10 mouse cellular contexts compared by ENCODE assay signal in the genomic region with DNA sequence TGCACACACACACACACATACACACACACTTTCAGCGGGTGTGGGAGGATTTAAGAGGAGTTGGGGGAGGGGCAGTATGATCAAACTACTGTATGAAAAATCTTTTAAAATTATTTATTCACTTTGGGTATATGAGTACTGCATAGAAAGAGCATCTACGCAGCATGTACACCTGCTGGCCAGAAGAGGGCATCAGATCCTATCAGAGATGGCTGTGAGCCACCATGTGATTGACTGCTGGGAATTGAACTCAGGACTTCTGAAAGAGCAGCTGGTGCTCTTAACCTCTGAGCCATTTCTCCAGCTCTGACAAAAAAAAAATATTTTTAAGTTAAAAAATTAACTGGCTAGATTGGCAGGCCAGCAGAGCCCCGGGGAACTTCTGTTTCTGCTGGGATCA. TPM values are rescaled to one million over a fixed set of nuclear protein-coding genes. Genes with fewer than 3 reads are reported as not detected.
DNase-seq lines count a peak whose midpoint lies in the region; ATAC-seq and TF ChIP-seq lines count a peak whose summit lies in the region.
"Had no signal": no experiment of that assay in that cellular context is flagged by ENCODE, and none has a peak within 500 bp of the region (broad histone marks: within the 10 kb centered on the region; RNA-seq: fewer than 3 reads in every experiment).

No protein-coding gene starts in this region.

- DNase-seq in CD4-positive, CD25-positive, alpha-beta regulatory T cell, adult 2 months (ENCODE audit: low read depth, low spot score): peak; percentile 55
- DNase-seq in layer of hippocampus, adult 2 months (ENCODE audit: low spot score in 2 of 2): no peak
- no peak for DNase-seq in layer of hippocampus, adult 8-10 months (ENCODE audit: low spot score in 2 of 2)
- DNase-seq in cerebellum, adult 9-10 months: peak; percentile 71
- no peak for DNase-seq in ovary, postnatal 14 days (ENCODE audit: low spot score)
- DNase-seq in heart, embryonic 10.5 days (ENCODE audit: low spot score): no peak
- DNase-seq: layer of hippocampus, postnatal 36 days had no signal

- H3K36me3 ChIP-seq in heart, embryonic 10.5 days: no peaks in the 10 kb centered on the region

- ATAC-seq in CD4-positive, CD25-positive, alpha-beta regulatory T cell, adult 4 months: no peak
- peak; percentile 63 for ATAC-seq in megakaryocyte progenitor cell, adult 5-6 weeks (replicated peaks; ENCODE audit: poor library complexity)

- 58% methylated on average over 3 of the region's 3 CpGs for WGBS in heart, embryonic 10.5 days

- peaks cover 47% of the 10 kb centered on the region for H3K27me3 ChIP-seq in heart, embryonic 10.5 days (ENCODE audit: insufficient read depth, poor library complexity, severe bottlenecking)

- no peaks in the 10 kb centered on the region for H3K9me3 ChIP-seq in heart, embryonic 10.5 days

- no peak overlapping the region for H3K4me3 ChIP-seq in layer of hippocampus, adult 2 months
- H3K4me3 ChIP-seq in heart, embryonic 10.5 days: no peak overlapping the region
- H3K4me3 ChIP-seq: erythroblast, embryonic 14.5 days had no signal

- H3K27ac ChIP-seq in layer of hippocampus, adult 2 months: no peak overlapping the region
- H3K27ac ChIP-seq in heart, embryonic 10.5 days: no peak overlapping the region

- peak; percentile 80 for TF ChIP-seq CTCF in layer of hippocampus, adult 2 months (conservative IDR thresholded peaks at IDR 0.05)

- H3K4me1 ChIP-seq in heart, embryonic 10.5 days: peaks cover 17% of the 10 kb centered on the region

RNA-seq across cellular contexts. Expression of gene Neurl1a, which starts 4.1 kb away (rescaled TPM):
- polyA plus RNA-seq in CD4-positive, CD25-positive, alpha-beta regulatory T cell, adult 4 months (2017; shearing (Covaris generic)): under 1 TPM; 0.20 to 0.47 TPM
- total RNA-seq in layer of hippocampus, adult 2 months (2021): 100 to 1,000 TPM; 180 to 194 TPM
- total RNA-seq in layer of hippocampus, adult 8-10 months (2022): 100 to 1,000 TPM; 144 to 170 (median 155) TPM
- total RNA-seq in megakaryocyte progenitor cell, adult 5-6 weeks (2015): not detected in 2 replicates
- 0.04 TPM in 1 of 2 replicates, not detected in the other for total RNA-seq in megakaryocyte progenitor cell, adult 5-6 weeks (2017)
- polyA plus RNA-seq in heart, embryonic 10.5 days (2016; fragmentation: Nextera tagmentation; extraction: Ambion mirVana): 3.4 and 5.1 TPM in 2 replicates

RNA-seq across cellular contexts. Expression of gene Calhm3, which starts 17.0 kb away (rescaled TPM):
- polyA plus RNA-seq in CD4-positive, CD25-positive, alpha-beta regulatory T cell, adult 4 months (2017; shearing (Covaris generic)): not detected
- not detected for total RNA-seq in layer of hippocampus, adult 2 months (2021)
- total RNA-seq in layer of hippocampus, adult 8-10 months (2022): not detected
- not detected in 2 replicates for total RNA-seq in megakaryocyte progenitor cell, adult 5-6 weeks (2015)
- total RNA-seq in megakaryocyte progenitor cell, adult 5-6 weeks (2017): not detected in 2 replicates
- not detected in 2 replicates for polyA plus RNA-seq in heart, embryonic 10.5 days (2016; fragmentation: Nextera tagmentation; extraction: Ambion mirVana)
- total RNA-seq: layer of hippocampus, postnatal 36 days had no signal
- polyA plus RNA-seq: erythroblast, embryonic 14.5 days had no signal

RNA-seq across cellular contexts. Expression of gene Calhm1, which starts 30.5 kb away (rescaled TPM):
- polyA plus RNA-seq in CD4-positive, CD25-positive, alpha-beta regulatory T cell, adult 4 months (2017; shearing (Covaris generic)): not detected
- total RNA-seq in layer of hippocampus, adult 2 months (2021): not detected
- total RNA-seq in layer of hippocampus, adult 8-10 months (2022): not detected
- total RNA-seq in megakaryocyte progenitor cell, adult 5-6 weeks (2015): not detected in 2 replicates
- not detected in 2 replicates for total RNA-seq in megakaryocyte progenitor cell, adult 5-6 weeks (2017)
- not detected in 2 replicates for polyA plus RNA-seq in heart, embryonic 10.5 days (2016; fragmentation: Nextera tagmentation; extraction: Ambion mirVana)
- total RNA-seq: layer of hippocampus, postnatal 36 days had no signal
- polyA plus RNA-seq: erythroblast, embryonic 14.5 days had no signal

RNA-seq across cellular contexts. Expression of gene Calhm2, which starts 36.4 kb away (rescaled TPM):
- 10 to 100 TPM; 13.0 to 27.1 TPM for polyA plus RNA-seq in CD4-positive, CD25-positive, alpha-beta regulatory T cell, adult 4 months (2017; shearing (Covaris generic))
- 1 to 10 TPM; 4.1 to 5.5 TPM for total RNA-seq in layer of hippocampus, adult 2 months (2021)
- total RNA-seq in layer of hippocampus, adult 8-10 months (2022): 1 to 10 TPM; 4.5 to 7.5 (median 6.3) TPM
- 6.1 and 7.3 TPM in 2 replicates for total RNA-seq in megakaryocyte progenitor cell, adult 5-6 weeks (2015)
- 11.3 and 14.4 TPM in 2 replicates for total RNA-seq in megakaryocyte progenitor cell, adult 5-6 weeks (2017)
- polyA plus RNA-seq in heart, embryonic 10.5 days (2016; fragmentation: Nextera tagmentation; extraction: Ambion mirVana): 3.8 and 5.5 TPM in 2 replicates
- polyA plus RNA-seq: erythroblast, embryonic 14.5 days had no signal

Comparison
In these comparisons a context has a peak if more than half of its experiments do, and no peak if none do; other contexts are left out.
1. DNase-seq: peak in CD4-positive, CD25-positive, alpha-beta regulatory T cell, adult 2 months (single experiment) and cerebellum, adult 9-10 months (single experiment); none in layer of hippocampus, adult 2 months (0 of 2), layer of hippocampus, adult 8-10 months (0 of 2), ovary, postnatal 14 days (single experiment) and heart, embryonic 10.5 days (single experiment).
2. RNA of gene Neurl1a, which starts 4.1 kb away (total RNA-seq): 180 to 194 TPM in layer of hippocampus, adult 2 months and 144 to 170 TPM in layer of hippocampus, adult 8-10 months; 0.04 TPM in megakaryocyte progenitor cell, adult 5-6 weeks; every median in the first group is over 100 times any median in the second.